Mouse (Mus musculus): ENCODE measurements around the gene B9d2.

The B9d2 gene

DNA sequence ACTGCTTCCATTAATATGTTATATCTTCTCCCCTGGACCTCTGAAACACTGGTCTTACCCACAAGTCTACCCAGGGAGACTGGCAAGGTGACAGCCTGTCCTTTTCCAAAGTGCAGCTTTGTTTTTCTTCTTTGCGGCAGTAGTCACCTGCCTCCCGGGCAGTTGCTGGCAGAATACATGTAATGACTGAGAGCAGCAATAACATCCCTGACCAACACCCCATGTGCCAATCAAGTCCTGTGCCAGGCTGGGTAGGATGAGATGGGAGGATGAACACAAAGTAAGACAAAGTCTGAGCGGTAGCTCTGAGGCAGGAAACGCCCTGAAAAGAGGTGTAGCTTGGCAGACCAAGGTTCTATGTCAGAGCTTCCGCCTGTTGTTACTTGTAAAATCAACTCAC is 47.2 kb downstream of the B9d2 start:
- CTCF ChIA-PET = no interaction called here

DNA sequence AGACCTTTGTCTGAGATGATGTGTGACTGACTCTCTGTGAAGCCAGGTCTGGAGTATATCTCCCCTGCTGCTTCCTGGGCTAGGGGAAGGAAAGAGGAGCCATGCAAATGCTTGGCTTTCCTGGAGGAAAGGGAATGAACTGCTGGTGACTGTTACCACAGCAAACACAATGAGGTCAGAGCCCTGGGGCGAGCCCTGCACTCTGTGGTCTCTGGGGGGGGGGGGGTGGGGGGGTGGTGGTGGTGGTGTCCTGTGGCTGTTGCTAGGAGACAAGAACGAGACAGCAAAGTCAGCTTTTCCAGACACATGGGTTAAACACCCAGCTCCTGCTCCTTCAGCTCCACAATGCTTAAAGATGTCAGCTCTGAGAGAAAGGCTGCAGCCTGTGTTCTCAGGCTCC is 48.8 kb downstream of the B9d2 start:
- CTCF ChIA-PET = no interaction called here

DNA sequence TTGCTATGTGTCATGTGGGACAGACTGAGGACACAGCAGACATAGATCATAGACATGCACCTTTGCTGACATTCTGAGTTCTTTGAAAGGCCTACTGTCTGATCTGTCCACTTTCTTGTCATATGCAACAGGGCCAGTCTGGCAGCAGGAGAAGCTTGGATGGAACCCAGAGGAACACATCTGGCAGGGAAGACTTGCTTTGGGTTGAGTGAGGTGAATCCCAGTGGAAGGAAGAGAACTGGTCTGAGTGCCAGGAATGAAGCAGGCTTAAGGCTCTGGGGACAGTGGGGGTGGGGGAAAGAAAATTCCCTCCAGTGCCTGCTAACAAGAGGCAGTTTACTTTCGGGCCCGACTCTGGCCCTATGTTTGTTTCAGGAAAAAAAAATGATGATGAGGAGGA is 49.3 kb downstream of the B9d2 start:
- CTCF ChIA-PET = no interaction called here

GRCm38 (mm10) chr7:25731294-25732055 is 50.9 kb downstream of the B9d2 start:
- CTCF ChIA-PET = no interaction called here

DNA sequence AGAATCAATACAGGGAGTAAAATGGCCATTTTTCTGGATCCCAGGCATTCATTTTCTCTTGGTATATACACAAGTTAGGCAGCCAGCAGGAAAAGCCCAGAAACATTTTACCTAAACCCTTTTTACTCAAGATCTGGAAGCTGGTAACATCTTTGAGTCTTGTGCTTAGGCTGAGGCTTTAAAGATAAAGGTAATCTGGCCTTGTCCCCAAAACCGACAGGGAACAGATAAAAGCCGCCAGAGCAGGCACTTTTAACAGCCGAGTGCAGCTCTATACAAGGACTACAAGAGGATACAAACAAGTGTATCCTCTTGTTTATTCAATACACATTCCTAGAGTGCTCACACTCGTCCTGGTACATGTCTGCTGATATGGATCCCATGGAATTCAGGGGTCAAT is 54.4 kb downstream of the B9d2 start:
- CTCF ChIA-PET = no interaction called here
